Mouse (Mus musculus): ENCODE results near the gene Mat2a.
A peak's percentile ranks its signal among the peaks of the same experiment; 100 is the strongest.

Mat2a gene

GRCm38 (mm10) chr6:72419806-72420205, 19.6 kb downstream of the Mat2a start:
- no peak for ATAC-seq (ENCODE audit: insufficient number of reproducible peaks, low FRiP score, low TSS enrichment)

- ATAC-seq (ENCODE audit: insufficient number of reproducible peaks, low FRiP score, low TSS enrichment) = no peak
These were observed 21.1 kb downstream of the Mat2a start for GRCm38 (mm10) chr6:72418279-72418678.

DNA sequence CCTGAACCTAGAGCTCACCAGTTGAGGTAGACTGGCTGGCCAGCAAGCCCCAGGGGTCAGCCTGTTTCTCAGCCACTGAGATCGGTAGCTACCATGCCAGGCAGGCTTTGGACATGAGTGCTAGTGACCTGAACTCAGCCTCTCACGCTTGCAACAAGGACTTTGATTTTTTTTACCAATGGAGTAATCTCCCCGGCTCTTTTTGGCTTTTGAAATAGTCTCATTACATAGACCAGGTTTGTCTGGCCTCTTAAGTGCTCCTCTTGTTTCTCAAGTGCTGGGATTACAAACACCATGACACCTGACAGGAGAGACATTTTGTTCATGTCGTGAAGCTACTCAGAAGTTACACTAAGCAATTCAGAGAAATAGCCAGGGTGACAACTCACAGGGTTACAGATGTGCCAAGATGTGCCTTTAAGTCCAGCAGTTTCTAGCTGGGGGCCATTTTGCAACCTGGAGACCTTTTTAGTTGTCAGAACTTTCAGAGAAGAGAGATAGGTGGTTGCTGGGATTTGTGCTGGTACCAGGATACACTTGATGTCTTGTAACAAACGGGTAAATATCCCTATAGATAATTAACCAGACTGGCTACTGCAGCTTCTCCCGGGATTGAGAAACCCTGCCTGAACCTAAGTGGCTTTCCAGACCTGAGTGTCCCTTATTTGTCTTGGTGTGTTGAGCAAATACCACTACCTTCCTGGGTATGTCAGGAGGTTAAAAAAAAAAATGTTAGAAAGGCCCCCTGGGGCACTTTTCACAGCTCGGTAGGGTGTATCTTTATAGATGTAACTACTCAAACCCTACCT, 23.2 kb downstream of the Mat2a start:
- ATAC-seq (ENCODE audit: insufficient number of reproducible peaks, low FRiP score, low TSS enrichment) = no peak

GRCm38 (mm10) chr6:72415181-72415580, 24.2 kb downstream of the Mat2a start:
- no peak for ATAC-seq (ENCODE audit: insufficient number of reproducible peaks, low FRiP score, low TSS enrichment)

DNA sequence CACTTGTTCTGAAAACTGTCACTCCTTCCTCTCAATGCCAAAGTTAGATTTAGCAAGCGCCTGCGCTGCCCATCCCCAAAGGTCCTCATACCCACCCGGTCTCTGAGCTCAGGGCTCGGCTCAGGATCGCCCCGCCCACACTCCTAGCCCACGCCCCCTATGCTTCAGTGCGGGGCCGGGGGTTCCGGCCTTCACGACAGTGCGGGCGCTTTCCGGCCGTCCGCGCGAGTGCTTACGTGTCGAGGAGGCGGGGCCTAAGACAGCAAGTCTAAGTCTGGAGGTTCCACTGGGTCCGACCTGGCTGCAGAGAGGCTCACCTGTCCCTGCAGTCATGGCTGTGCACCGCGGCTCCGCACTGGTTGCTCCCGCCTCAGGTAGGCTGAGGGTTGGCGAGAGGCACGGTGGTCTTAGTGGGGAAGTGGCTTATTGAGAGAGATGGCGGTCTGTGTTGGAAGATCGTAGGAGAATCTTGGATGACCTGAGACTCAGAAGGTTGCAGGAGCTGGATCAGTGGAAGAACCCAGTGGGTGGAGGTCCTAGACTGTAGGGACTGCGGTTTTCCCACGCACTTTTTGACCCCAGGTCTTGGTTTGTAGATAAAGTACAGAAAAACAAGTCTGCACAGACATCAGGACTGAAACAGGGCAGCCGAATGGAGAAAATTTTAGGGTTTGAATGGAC, 25.1 kb downstream of the Mat2a start, which contains the start of gene Ggcx:
Ggcx (plus strand) TSS at position 233 of the 681 bp plus-strand sequence.
- ATAC-seq (ENCODE audit: insufficient number of reproducible peaks, low FRiP score, low TSS enrichment) = peak; percentile 94

DNA sequence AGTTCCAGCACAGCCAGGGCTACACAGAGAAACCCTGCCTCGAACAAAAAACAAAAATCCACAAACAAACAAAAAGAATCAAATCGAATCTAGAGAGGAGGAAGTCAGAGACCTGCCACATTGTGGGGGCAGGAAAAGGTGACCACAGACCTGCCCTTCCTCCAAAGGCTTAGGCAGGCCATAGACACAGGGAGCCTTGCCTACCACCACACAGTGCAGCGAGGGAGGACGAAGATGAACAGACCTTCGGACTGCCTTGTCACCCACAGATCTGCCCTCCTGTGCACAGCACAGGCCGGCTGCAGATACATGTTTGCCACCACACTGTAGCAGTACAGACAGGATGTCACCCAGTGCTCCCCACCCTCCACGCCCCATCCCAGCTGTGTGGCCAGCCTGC, 28.8 kb downstream of the Mat2a start:
- no peak for ATAC-seq (ENCODE audit: insufficient number of reproducible peaks, low FRiP score, low TSS enrichment)

DNA sequence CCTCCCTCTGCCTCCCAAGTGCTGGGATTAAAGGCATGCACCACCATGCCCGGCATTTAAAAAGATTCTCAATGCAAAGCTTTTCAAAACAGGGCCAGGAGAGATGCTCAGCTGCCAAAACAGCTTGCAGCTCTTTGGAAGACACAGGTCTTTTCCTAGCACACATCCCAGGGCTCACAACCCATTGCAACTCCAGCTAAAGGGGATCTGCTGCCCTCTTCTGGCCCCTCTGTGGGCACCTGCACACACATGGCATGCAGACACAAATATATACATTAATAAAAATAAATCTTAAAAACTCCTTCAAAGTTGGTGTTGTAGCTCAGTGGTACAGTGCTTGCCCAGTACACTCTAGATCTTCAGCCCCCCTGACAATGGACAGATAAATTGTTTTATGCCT, 29.4 kb downstream of the Mat2a start:
- no peak for ATAC-seq (ENCODE audit: insufficient number of reproducible peaks, low FRiP score, low TSS enrichment)

DNA sequence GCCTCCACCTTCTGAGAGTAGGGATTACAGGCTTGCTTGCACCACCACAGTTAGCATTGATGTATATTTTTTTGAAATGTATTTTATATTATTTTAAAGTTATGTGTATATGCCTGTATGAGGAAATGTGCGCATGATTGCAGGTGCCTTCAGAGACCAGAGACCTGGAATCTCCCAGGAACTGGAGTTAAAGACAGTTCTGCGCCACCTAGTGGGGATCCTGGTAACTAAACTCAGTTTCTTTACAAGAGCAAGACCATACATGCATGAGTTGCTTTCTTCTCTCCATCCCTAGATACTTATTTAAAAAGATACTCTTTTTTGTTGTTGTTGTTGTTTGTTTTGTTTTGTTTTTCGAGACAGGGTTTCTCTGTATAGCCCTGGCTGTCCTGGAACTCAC, 29.8 kb downstream of the Mat2a start:
- no peak for ATAC-seq (ENCODE audit: insufficient number of reproducible peaks, low FRiP score, low TSS enrichment)

DNA sequence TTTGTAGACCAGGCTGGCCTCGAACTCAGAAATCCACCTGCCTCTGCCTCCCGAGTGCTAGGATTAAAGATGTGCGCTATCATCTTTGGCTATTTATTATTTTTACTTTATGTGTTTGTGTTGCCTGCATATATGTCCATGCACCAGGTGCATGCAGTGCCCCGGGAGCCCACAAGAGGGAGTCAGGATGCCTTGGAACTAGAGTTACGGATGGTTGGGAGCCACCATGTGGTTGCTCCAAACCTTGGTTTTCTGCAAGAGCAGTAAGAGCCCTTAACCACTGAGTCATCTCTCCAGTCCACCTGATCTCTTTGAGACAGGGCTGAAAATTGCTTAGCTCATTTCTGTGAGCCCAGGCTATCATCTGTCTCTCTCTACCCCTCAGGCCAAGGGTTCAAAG, 32.2 kb downstream of the Mat2a start:
- peak; percentile 90 for ATAC-seq (ENCODE audit: insufficient number of reproducible peaks, low FRiP score, low TSS enrichment)

DNA sequence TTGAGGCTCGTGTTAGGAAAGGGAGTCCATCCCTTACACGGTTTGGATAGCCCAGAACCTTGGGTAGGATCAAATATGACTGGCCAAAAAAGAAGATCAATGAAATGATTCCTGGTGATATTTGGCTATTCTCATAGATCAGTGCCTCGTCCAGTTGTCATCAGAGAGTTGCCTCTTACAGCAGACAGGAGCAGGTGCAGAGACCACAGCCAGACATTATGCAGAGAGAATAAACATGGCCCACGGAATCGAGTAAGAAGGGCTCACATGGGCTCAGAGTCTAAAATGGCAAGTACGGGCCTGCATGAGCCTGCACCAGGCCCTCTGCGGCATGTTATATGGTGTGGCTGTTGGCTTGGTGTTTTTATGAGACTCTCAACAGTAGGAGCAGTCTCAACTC, 34.0 kb downstream of the Mat2a start:
- ATAC-seq (ENCODE audit: insufficient number of reproducible peaks, low FRiP score, low TSS enrichment) = no peak

GRCm38 (mm10) chr6:72401875-72402274, 37.5 kb downstream of the Mat2a start:
- ATAC-seq (ENCODE audit: insufficient number of reproducible peaks, low FRiP score, low TSS enrichment) = no peak

- no peak for ATAC-seq (ENCODE audit: insufficient number of reproducible peaks, low FRiP score, low TSS enrichment)
These were observed 39.4 kb downstream of the Mat2a start for GRCm38 (mm10) chr6:72399967-72400366.

GRCm38 (mm10) chr6:72396837-72397251, 42.5 kb downstream of the Mat2a start:
- no peak for ATAC-seq (ENCODE audit: insufficient number of reproducible peaks, low FRiP score, low TSS enrichment)

GRCm38 (mm10) chr6:72392341-72392740, 47.0 kb downstream of the Mat2a start:
- ATAC-seq (ENCODE audit: insufficient number of reproducible peaks, low FRiP score, low TSS enrichment) = no peak

- no peak for ATAC-seq (ENCODE audit: insufficient number of reproducible peaks, low FRiP score, low TSS enrichment)
These were observed 48.4 kb downstream of the Mat2a start for GRCm38 (mm10) chr6:72390795-72391521.

GRCm38 (mm10) chr6:72389941-72390771, 49.2 kb downstream of the Mat2a start, which contains the start of gene Vamp8:
Gene Vamp8 (minus strand): TSS chr6:72390703.
- peak; percentile 86 for ATAC-seq (ENCODE audit: insufficient number of reproducible peaks, low FRiP score, low TSS enrichment)

GRCm38 (mm10) chr6:72389471-72389940, 49.9 kb downstream of the Mat2a start:
- peak; percentile 6 for ATAC-seq (ENCODE audit: insufficient number of reproducible peaks, low FRiP score, low TSS enrichment)

DNA sequence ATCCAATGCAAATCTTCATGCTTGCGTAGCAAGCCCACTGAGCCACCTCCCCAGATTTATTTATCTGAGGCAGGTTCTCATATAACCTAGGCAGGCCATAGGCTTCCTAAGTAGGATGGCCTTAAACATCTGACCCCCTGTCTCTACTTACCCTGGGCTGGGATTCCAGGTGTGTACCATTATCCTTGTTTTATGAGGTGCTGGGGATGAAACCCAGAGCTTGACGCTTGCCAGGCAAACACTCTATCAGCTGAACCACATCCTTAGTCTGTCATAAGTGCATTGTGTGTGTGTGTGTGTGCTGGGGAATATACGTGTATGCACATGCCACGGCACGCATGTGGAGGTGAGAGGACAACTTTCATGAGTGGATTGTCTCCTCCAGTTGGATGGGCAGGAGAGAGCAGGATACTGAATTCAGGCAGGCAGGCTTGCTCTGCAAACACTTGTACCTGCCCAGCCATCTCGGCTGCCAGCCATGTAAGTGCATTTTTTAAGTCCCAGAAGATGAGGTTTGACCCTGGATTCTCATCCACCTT, 50.5 kb downstream of the Mat2a start:
- no peak for ATAC-seq (ENCODE audit: insufficient number of reproducible peaks, low FRiP score, low TSS enrichment)

DNA sequence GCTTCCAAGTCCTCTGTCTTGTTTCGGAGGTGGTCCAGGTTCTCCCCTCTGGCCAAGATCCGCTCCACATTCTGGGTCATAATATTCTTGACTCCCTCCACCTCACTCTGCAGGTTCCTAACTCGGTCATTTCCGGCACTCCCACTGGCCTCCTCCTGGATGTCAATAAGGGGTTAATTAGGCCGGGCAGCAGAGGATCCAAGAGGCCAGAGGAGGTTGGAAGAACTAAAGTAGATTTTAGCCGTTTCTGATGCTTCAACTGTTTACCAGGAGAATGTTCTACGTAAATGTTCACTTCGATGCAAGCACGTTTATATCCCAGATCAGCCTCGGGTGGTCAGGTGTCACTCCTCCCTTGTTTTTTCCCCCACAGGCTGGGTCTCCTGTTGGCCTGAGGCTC, 51.1 kb downstream of the Mat2a start:
- ATAC-seq (ENCODE audit: insufficient number of reproducible peaks, low FRiP score, low TSS enrichment) = no peak

DNA sequence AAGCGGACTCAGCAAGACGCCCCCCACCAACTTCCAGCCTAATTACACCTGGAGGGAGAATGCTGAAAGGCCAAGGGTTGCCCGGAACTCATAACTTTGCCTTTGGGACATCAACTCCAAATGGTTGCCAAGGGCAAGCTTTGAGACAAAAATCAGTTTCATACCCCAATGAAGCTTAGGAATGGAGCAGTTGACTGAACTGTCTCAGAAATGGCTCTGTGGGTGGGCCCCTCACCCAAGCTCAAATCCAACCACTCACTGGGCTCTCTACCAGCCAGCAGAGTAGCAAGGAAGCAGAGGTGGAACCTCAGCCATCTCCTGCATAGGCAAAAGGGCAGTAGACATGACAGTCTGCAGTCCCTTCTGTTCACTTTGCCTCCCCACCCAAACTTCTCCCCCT, 51.5 kb downstream of the Mat2a start:
- no peak for ATAC-seq (ENCODE audit: insufficient number of reproducible peaks, low FRiP score, low TSS enrichment)

Measured in cerebellum, adult (tissue).